Mouse (Mus musculus) gastrocnemius, adult 18-20 months (tissue): Measurements from ENCODE around the gene Grip1. TPM values are rescaled to one million over a fixed set of nuclear protein-coding genes. Genes with fewer than 3 reads are reported as not detected.

Experiments used
- DNase-seq: peaks from one replicate; pipeline ENCODE4 v3.0.0; 2021; ENCODE audit warnings: low spot score
- total RNA-seq, 2 experiments: library from RNA; stranded (reverse); gene quantifications; 2 replicates each; pipeline ENCODE4 v1.2.3; 2021

Gene Grip1
- total RNA-seq, 2 experiments from 2014 or later: not detected

- DNase-seq: no peak
These were observed 376.8 kb downstream of the Grip1 start for GRCm38 (mm10) chr10:119830388-119830956.

- DNase-seq: no peak
These were observed 377.5 kb downstream of the Grip1 start for GRCm38 (mm10) chr10:119831086-119831485.

- no peak for DNase-seq
These were observed 379.7 kb downstream of the Grip1 start for GRCm38 (mm10) chr10:119833334-119833733.

GRCm38 (mm10) chr10:119834122-119834521 lies 380.5 kb downstream of the Grip1 start:
- no peak for DNase-seq

- no peak for DNase-seq
These were observed 386.0 kb downstream of the Grip1 start for GRCm38 (mm10) chr10:119839645-119840044.

GRCm38 (mm10) chr10:119842004-119842403 lies 388.4 kb downstream of the Grip1 start:
- DNase-seq: no peak

GRCm38 (mm10) chr10:119845705-119846410 lies 392.2 kb downstream of the Grip1 start:
- no peak for DNase-seq

GRCm38 (mm10) chr10:119851594-119851993 lies 398.0 kb downstream of the Grip1 start:
- DNase-seq: no peak

- no peak for DNase-seq
These were observed 399.0 kb downstream of the Grip1 start for GRCm38 (mm10) chr10:119852582-119853135.

GRCm38 (mm10) chr10:119867726-119868125 lies 414.1 kb downstream of the Grip1 start:
- peak; percentile 39 for DNase-seq

GRCm38 (mm10) chr10:119868995-119869579 lies 415.5 kb downstream of the Grip1 start:
- no peak for DNase-seq

- no peak for DNase-seq
These were observed 423.1 kb downstream of the Grip1 start for GRCm38 (mm10) chr10:119876721-119877120.

GRCm38 (mm10) chr10:119878331-119878730 lies 424.7 kb downstream of the Grip1 start:
- DNase-seq: no peak

- no peak for DNase-seq
These were observed 431.0 kb downstream of the Grip1 start for GRCm38 (mm10) chr10:119884591-119884990.

GRCm38 (mm10) chr10:119885563-119885962 lies 431.9 kb downstream of the Grip1 start:
- DNase-seq: no peak

- no peak for DNase-seq
These were observed 433.1 kb downstream of the Grip1 start for GRCm38 (mm10) chr10:119886681-119887080.

GRCm38 (mm10) chr10:119902754-119903153 lies 449.1 kb downstream of the Grip1 start:
- no peak for DNase-seq

GRCm38 (mm10) chr10:119906869-119907268 lies 453.2 kb downstream of the Grip1 start:
- no peak for DNase-seq

- no peak for DNase-seq
These were observed 464.4 kb downstream of the Grip1 start for GRCm38 (mm10) chr10:119917995-119918394.

GRCm38 (mm10) chr10:119927963-119928362 lies 474.3 kb downstream of the Grip1 start:
- no peak for DNase-seq

GRCm38 (mm10) chr10:119928921-119929320 lies 475.3 kb downstream of the Grip1 start:
- no peak for DNase-seq

GRCm38 (mm10) chr10:119932794-119933193 lies 479.2 kb downstream of the Grip1 start:
- DNase-seq: no peak

- no peak for DNase-seq
These were observed 479.7 kb downstream of the Grip1 start for GRCm38 (mm10) chr10:119933362-119933761.
